Mouse (Mus musculus) kidney, embryonic 16.5 days (tissue): ENCODE measurements around the gene Ints7. TPM values are rescaled to one million over a fixed set of nuclear protein-coding genes. Genes with fewer than 3 reads are reported as not detected.

Source experiments
- ATAC-seq: fragments of 200-750 bp; cut with Nextera tagmentation; 2 replicates; pipeline ENCODE4 v1.8.0; 2017; ENCODE audit warnings: moderate TSS enrichment; ENCODE audit not compliant: low FRiP score, low TSS enrichment
- H3K27ac ChIP-seq: fragments of 300-500 bp; sonication (generic); 2 replicates; pipeline ENCODE4 v1.5.1; 2014; ENCODE audit warnings: low read length
- H3K27me3 ChIP-seq: fragments of 300-500 bp; sonication (generic); 2 replicates; pipeline ENCODE4 v1.6.1; 2014; ENCODE audit warnings: low read length, control low read depth, mixed read lengths; ENCODE audit not compliant: insufficient read depth
- H3K36me3 ChIP-seq: fragments of 300-500 bp; sonication (generic); 2 replicates; pipeline ENCODE4 v1.6.1; 2014; ENCODE audit warnings: low read length, control low read depth, mixed read lengths; ENCODE audit not compliant: insufficient read depth
- H3K4me1 ChIP-seq: fragments of 300-500 bp; sonication (generic); 2 replicates; pipeline ENCODE4 v1.6.1; 2014; ENCODE audit warnings: low read length, control low read depth, mixed read lengths; ENCODE audit not compliant: insufficient read depth
- H3K4me2 ChIP-seq: fragments of 300-500 bp; sonication (generic); replicated peaks from 2 replicates; pipeline ENCODE4 v1.6.1; 2014; ENCODE audit warnings: low read depth, low read length
- H3K4me3 ChIP-seq: fragments of 300-500 bp; sonication (generic); 2 replicates; pipeline ENCODE4 v1.5.1; 2014; ENCODE audit warnings: mild to moderate bottlenecking, low read length
- H3K9ac ChIP-seq: fragments of 300-500 bp; sonication (generic); replicated peaks from 2 replicates; pipeline ENCODE4 v1.6.1; 2014; ENCODE audit warnings: low read length
- H3K9me3 ChIP-seq: fragments of 300-500 bp; sonication (generic); 2 replicates; pipeline ENCODE4 v1.6.1; 2016; ENCODE audit warnings: low read length, control low read depth
- WGBS: fragments of 180-500 bp; shearing (Covaris S2); extraction: QIAGEN DNeasy Blood & Tissue Kit; methylation state at CpG from one replicate; pipeline ENCODE4 v1.1.7; 2014; 5-methylcytosine and 5-hydroxymethylcytosine counted together
- polyA plus RNA-seq: library from polyadenylated mRNA; unstranded; fragments of >200 nt; fragmentation: Nextera tagmentation; extraction: Ambion mirVana; gene quantifications from 2 replicates; pipeline ENCODE4 v1.2.1, GENCODE M21; 2015

Gene Ints7
- polyA plus RNA-seq, 1 experiment from 2014 or later = 63.7 TPM

- no peak overlapping the region for H3K4me3 ChIP-seq
- H3K36me3 ChIP-seq = peaks cover 43% of the 10 kb centered on the region
- WGBS = 82% methylated on average over 4 of the region's 4 CpGs
- ATAC-seq = no peak
- H3K27me3 ChIP-seq = no peaks in the 10 kb centered on the region
- H3K27ac ChIP-seq = no peak overlapping the region
- no peaks in the 10 kb centered on the region for H3K4me1 ChIP-seq
- no peak overlapping the region for H3K4me2 ChIP-seq
- no peaks in the 10 kb centered on the region for H3K9me3 ChIP-seq
- no peak overlapping the region for H3K9ac ChIP-seq
Observed at GRCm38 (mm10) chr1:191550786-191551185, 24.6 kb upstream of the Ints7 start.

- Histone ChIP-seq H3K36me3 (peaks cover 26% of the 10 kb centered on the region), H3K27me3 (no peaks in the 10 kb centered on the region), H3K9ac (no peak overlapping the region), H3K9me3 (no peaks in the 10 kb centered on the region), H3K27ac (no peak overlapping the region), H3K4me2 (no peak overlapping the region), H3K4me3 (no peak overlapping the region), H3K4me1 (no peaks in the 10 kb centered on the region)
- ATAC-seq = no peak
- 71% methylated on average over 8 of the region's 8 CpGs for WGBS
Observed at GRCm38 (mm10) chr1:191557109-191557508, 18.3 kb upstream of the Ints7 start.

GRCm38 (mm10) chr1:191559779-191560178, 15.7 kb upstream of the Ints7 start:
- H3K9ac ChIP-seq = no peak overlapping the region
- H3K27me3 ChIP-seq = no peaks in the 10 kb centered on the region
- WGBS = 79% methylated on average over 5 of the region's 5 CpGs
- no peak overlapping the region for H3K4me3 ChIP-seq
- H3K4me1 ChIP-seq = no peaks in the 10 kb centered on the region
- no peak overlapping the region for H3K4me2 ChIP-seq
- H3K9me3 ChIP-seq = no peaks in the 10 kb centered on the region
- H3K36me3 ChIP-seq = peaks cover 13% of the 10 kb centered on the region; the same call in 1 of the 2 replicates
- no peak for ATAC-seq
- no peak overlapping the region for H3K27ac ChIP-seq

GRCm38 (mm10) chr1:191562823-191563365, 12.5 kb upstream of the Ints7 start:
- Histone ChIP-seq H3K4me3 (no peak overlapping the region), H3K4me1 (no peaks in the 10 kb centered on the region), H3K36me3 (peaks cover 10% of the 10 kb centered on the region; the same call in 1 of the 2 replicates), H3K27me3 (no peaks in the 10 kb centered on the region), H3K9ac (no peak overlapping the region), H3K4me2 (no peak overlapping the region), H3K27ac (no peak overlapping the region), H3K9me3 (no peaks in the 10 kb centered on the region)
- 69% methylated on average over 6 of the region's 6 CpGs for WGBS
- ATAC-seq = no peak

GRCm38 (mm10) chr1:191567859-191568258, 7.6 kb upstream of the Ints7 start:
- H3K9ac ChIP-seq = no peak overlapping the region
- 74% methylated on average over 1 of the region's 1 CpGs for WGBS
- 0 out of 2 replicates have a peak, but pooled peaks cover 4% of the 10 kb centered on the region for H3K4me1 ChIP-seq
- no peak overlapping the region for H3K4me3 ChIP-seq
- no peaks in the 10 kb centered on the region for H3K27me3 ChIP-seq
- no peak for ATAC-seq
- H3K9me3 ChIP-seq = no peaks in the 10 kb centered on the region
- no peak overlapping the region for H3K27ac ChIP-seq
- H3K36me3 ChIP-seq = peaks cover 19% of the 10 kb centered on the region
- H3K4me2 ChIP-seq = no peak overlapping the region

- Histone ChIP-seq H3K4me1 (0 out of 2 replicates have a peak, but pooled peaks cover 8% of the 10 kb centered on the region), H3K4me3 (no peak overlapping the region), H3K36me3 (peaks cover 19% of the 10 kb centered on the region), H3K27me3 (no peaks in the 10 kb centered on the region), H3K9ac (no peak overlapping the region), H3K9me3 (no peaks in the 10 kb centered on the region), H3K27ac (no peak overlapping the region), H3K4me2 (no peak overlapping the region)
- 90% methylated on average over 2 of the region's 2 CpGs for WGBS
- no peak for ATAC-seq
Observed at GRCm38 (mm10) chr1:191569625-191570024, 5.8 kb upstream of the Ints7 start.

GRCm38 (mm10) chr1:191570415-191570814, 5.0 kb upstream of the Ints7 start:
- H3K9me3 ChIP-seq = no peaks in the 10 kb centered on the region
- 90% methylated on average over 3 of the region's 3 CpGs for WGBS
- peaks cover 19% of the 10 kb centered on the region for H3K36me3 ChIP-seq
- H3K27ac ChIP-seq = no peak overlapping the region
- no peaks in the 10 kb centered on the region for H3K27me3 ChIP-seq
- H3K4me3 ChIP-seq = no peak overlapping the region
- 0 out of 2 replicates have a peak, but pooled peaks cover 8% of the 10 kb centered on the region for H3K4me1 ChIP-seq
- no peak for ATAC-seq
- no peak overlapping the region for H3K9ac ChIP-seq
- no peak overlapping the region for H3K4me2 ChIP-seq

GRCm38 (mm10) chr1:191573906-191574639, 1.4 kb upstream of the Ints7 start:
- peaks cover 4% of the 10 kb centered on the region for H3K36me3 ChIP-seq
- no peak for ATAC-seq
- under 1% methylated on average over 13 of the region's 13 CpGs for WGBS

GRCm38 (mm10) chr1:191574871-191575457, 472 bp upstream of the Ints7 start:
- Histone ChIP-seq H3K4me2 (peak overlapping the region; percentile 82), H3K27ac (peak overlapping the region; percentile 94), H3K4me3 (peak overlapping the region; percentile 96), H3K36me3 (peaks cover 10% of the 10 kb centered on the region; the same call in 1 of the 2 replicates), H3K27me3 (no peaks in the 10 kb centered on the region), H3K9me3 (no peaks in the 10 kb centered on the region), H3K9ac (peak overlapping the region; percentile 87), H3K4me1 (peaks cover 28% of the 10 kb centered on the region)
- under 1% methylated on average over 52 of the region's 52 CpGs for WGBS
- peak; percentile 52 for ATAC-seq

More at GRCm38 (mm10) chr1:191573906-191574639, 1.4 kb upstream of the Ints7 start:
- Histone ChIP-seq H3K4me1 (peaks cover 28% of the 10 kb centered on the region), H3K9ac (peak overlapping the region; percentile 87), H3K27me3 (no peaks in the 10 kb centered on the region), H3K4me2 (peak overlapping the region; percentile 82), H3K4me3 (peak overlapping the region; percentile 96), H3K9me3 (no peaks in the 10 kb centered on the region), H3K27ac (peak overlapping the region; percentile 94)

- 88% methylated on average over 3 of the region's 3 CpGs for WGBS
- ATAC-seq = no peak
Observed at GRCm38 (mm10) chr1:191579524-191579923, 4.1 kb downstream of the Ints7 start.

More at GRCm38 (mm10) chr1:191579524-191579923, 4.1 kb downstream of the Ints7 start:
- Histone ChIP-seq H3K27me3 (no peaks in the 10 kb centered on the region), H3K4me3 (no peak overlapping the region), H3K9ac (no peak overlapping the region), H3K27ac (no peak overlapping the region), H3K36me3 (peaks cover 30% of the 10 kb centered on the region), H3K9me3 (no peaks in the 10 kb centered on the region), H3K4me1 (peaks cover 20% of the 10 kb centered on the region), H3K4me2 (no peak overlapping the region)
